Mouse (Mus musculus): ENCODE measurements around the gene Ttc7b.

GRCm38 (mm10) chr12:100343554-100343953, 177.1 kb downstream of the Ttc7b start:
- TF ChIP-seq CTCF (IDR thresholded peaks at IDR 0.05; ENCODE audit: control insufficient read depth, insufficient read depth, insufficient read length) (no peak), USF1 (IDR thresholded peaks at IDR 0.05; ENCODE audit: low read depth) (no peak), MAX (IDR thresholded peaks at IDR 0.05) (no peak)

Data from C2C12 (cell line).